Mouse (Mus musculus): Measurements from ENCODE around the gene Atp8b3.

DNA sequence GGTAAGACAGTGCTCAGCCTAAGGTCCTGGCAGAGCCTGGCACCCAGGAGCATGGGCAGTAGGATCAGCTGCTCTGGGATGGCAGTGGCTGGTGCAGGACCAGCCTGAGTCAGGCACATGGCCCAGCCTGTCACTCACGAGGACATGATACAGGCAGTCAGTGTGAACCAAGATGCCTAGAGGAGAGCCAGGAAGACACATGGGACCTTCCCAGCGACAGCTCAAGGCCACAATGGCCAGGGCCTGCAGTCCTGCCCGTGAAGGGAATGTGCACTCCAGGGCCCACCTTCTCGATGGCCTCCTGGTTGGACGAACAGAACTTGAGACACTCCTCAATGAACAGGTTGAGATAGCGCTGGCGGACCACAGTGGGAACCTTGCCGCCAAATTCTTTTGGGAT lies 6.7 kb upstream of the Atp8b3 start:
- no peak for TF ChIP-seq CTCF (IDR thresholded peaks at IDR 0.05)
- TF ChIP-seq EP300 (IDR thresholded peaks at IDR 0.05), result no peak
